Mouse (Mus musculus) stomach, postnatal 0 days (tissue): ENCODE results near the gene Rnf167. TPM values are rescaled to one million over a fixed set of nuclear protein-coding genes. Genes with fewer than 3 reads are reported as not detected.
A peak's percentile ranks its signal among the peaks of the same experiment; 100 is the strongest.

Experiments used
- ATAC-seq: fragments of 200-750 bp; cut with Nextera tagmentation; 2 replicates; pipeline ENCODE4 v1.8.0; 2017; ENCODE audit not compliant: low FRiP score, low TSS enrichment
- DNase-seq: peaks from one replicate; pipeline ENCODE4 v3.0.0-alpha.2; 2016; ENCODE audit warnings: low spot score
- H3K27ac ChIP-seq: fragments of 300-500 bp; sonication (generic); replicated peaks from 2 replicates; pipeline ENCODE4 v1.5.1; 2014; ENCODE audit warnings: mild to moderate bottlenecking, control low read depth
- H3K27me3 ChIP-seq: fragments of 300-500 bp; sonication (generic); 2 replicates; pipeline ENCODE4 v1.6.1; 2014; ENCODE audit warnings: low read length; ENCODE audit not compliant: control insufficient read depth, insufficient read depth
- H3K36me3 ChIP-seq: fragments of 300-500 bp; sonication (generic); 2 replicates; pipeline ENCODE4 v1.6.1; 2014; ENCODE audit warnings: low read length, mixed read lengths; ENCODE audit not compliant: control insufficient read depth, insufficient read depth
- H3K4me1 ChIP-seq: fragments of 300-500 bp; sonication (generic); replicated peaks from 2 replicates; pipeline ENCODE4 v1.6.1; 2014; ENCODE audit warnings: antibody characterized with exemption; ENCODE audit not compliant: control insufficient read depth, insufficient read depth
- H3K4me2 ChIP-seq: fragments of 300-500 bp; sonication (generic); replicated peaks from 2 replicates; pipeline ENCODE4 v1.6.1; 2014; ENCODE audit warnings: low read depth, mild to moderate bottlenecking, control low read depth, moderate library complexity
- H3K4me3 ChIP-seq: fragments of 300-500 bp; sonication (generic); 2 replicates; pipeline ENCODE4 v1.5.1; 2014; ENCODE audit warnings: low read depth, low read length, control low read depth
- H3K9ac ChIP-seq: fragments of 300-500 bp; sonication (generic); 2 replicates; pipeline ENCODE4 v1.6.1; 2014; ENCODE audit warnings: mild to moderate bottlenecking, low read length, control low read depth, mixed read lengths
- H3K9me3 ChIP-seq: fragments of 300-500 bp; sonication (generic); 2 replicates; pipeline ENCODE4 v1.6.1; 2016; ENCODE audit warnings: low read length; ENCODE audit not compliant: control insufficient read depth
- CTCF ChIP-seq: IDR thresholded peaks from 2 replicates; pipeline ENCODE4 v1.5.1; 2016; ENCODE audit warnings: antibody characterized with exemption, low read depth, mild to moderate bottlenecking, moderate library complexity
- EP300 ChIP-seq: optimal IDR thresholded peaks from 2 replicates; pipeline ENCODE3; 2016; ENCODE audit warnings: antibody characterized with exemption
- WGBS: fragments of 180-500 bp; shearing (Covaris S2); extraction: QIAGEN DNeasy Blood & Tissue Kit; methylation state at CpG from one replicate; pipeline ENCODE4 v1.1.7; 2014; 5-methylcytosine and 5-hydroxymethylcytosine counted together
- polyA plus RNA-seq: library from polyadenylated mRNA; unstranded; fragments of >200 nt; fragmentation: Nextera tagmentation; extraction: Ambion mirVana; gene quantifications from 2 replicates; pipeline ENCODE4 v1.2.1, GENCODE M21; 2015

Gene Rnf167
- polyA plus RNA-seq, 1 experiment from 2014 or later = 62.8 TPM

DNA sequence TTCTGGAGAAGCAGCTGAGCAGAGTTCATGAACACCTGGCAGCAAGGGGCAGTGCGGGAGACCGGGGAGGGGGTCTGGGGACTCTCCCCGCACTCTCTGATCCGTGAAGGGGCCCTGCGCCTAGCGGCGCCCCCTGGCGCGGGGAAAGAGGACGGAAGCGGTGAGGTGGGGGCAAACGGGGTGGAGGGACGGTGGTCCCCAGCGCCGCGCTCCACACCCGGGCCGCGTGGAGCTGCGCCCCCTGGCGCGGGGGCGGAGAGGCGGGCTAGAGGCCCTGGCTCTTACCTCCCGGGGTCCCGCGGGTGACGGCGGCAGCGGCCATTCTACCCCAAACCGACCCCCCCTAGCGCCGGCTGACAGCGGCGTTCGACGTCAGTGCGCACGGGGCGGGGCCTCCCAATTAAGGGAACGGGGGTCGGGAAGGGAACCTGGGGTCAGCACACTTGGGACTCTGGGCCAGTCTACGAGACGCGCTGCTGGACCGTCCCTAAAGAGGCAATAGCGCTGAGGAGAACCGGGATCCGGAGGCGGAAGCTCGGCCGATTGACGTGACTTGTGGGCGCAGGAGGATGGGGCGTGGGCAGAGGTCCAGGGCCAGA lies 40.7 kb downstream of the Rnf167 start, which contains the start of gene Camta2:
Gene Camta2, minus strand, starts transcription at position 505 of the 599 bp plus-strand sequence.
- peaks cover 8% of the 10 kb centered on the region; the same call in 1 of the 2 replicates for H3K36me3 ChIP-seq
- H3K27me3 ChIP-seq = no peaks in the 10 kb centered on the region
- under 1% methylated on average over 48 of the region's 55 CpGs for WGBS
- H3K9me3 ChIP-seq = no peaks in the 10 kb centered on the region
- ATAC-seq = peak; percentile 83
- peak within 1 kb of the TSS; percentile 95 for H3K27ac ChIP-seq
- H3K4me1 ChIP-seq = 0 out of 2 replicates have a peak, but pooled peaks cover 4% of the 10 kb centered on the region
- H3K9ac ChIP-seq = peak within 1 kb of the TSS; percentile 87
- peak within 1 kb of the TSS; percentile 85 for H3K4me3 ChIP-seq
- H3K4me2 ChIP-seq = peak within 1 kb of the TSS; percentile 94
- peak; percentile 80 for DNase-seq
- TF ChIP-seq EP300 (no peak), CTCF (peak; percentile 65)

DNA sequence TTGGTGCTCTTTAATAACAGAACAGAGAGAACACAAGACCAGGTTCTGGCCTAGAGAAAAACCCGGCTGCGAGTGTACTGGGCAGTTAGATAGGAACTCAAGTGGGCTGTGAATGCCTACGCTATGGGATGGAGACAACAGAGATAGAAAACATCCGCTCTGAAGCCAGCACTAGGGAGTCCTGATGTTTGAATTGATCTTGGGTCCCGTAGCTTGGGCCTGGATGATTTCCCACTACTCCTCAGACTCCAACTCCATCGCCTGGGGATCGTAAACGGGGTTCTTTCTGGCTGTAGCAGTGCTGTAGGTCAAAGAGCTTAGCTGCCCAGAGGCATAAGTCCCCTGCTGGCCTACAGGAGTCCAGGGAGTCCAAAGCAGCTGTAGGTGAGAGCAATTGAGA lies 41.3 kb downstream of the Rnf167 start:
- H3K4me1 ChIP-seq = 0 out of 2 replicates have a peak, but pooled peaks cover 4% of the 10 kb centered on the region
- peak overlapping the region; percentile 95 for H3K27ac ChIP-seq
- H3K4me3 ChIP-seq = peak overlapping the region; percentile 85
- TF ChIP-seq CTCF = no peak
- no peak for TF ChIP-seq EP300
- H3K36me3 ChIP-seq = 0 out of 2 replicates have a peak, but pooled peaks cover 6% of the 10 kb centered on the region
- peak overlapping the region; percentile 94 for H3K4me2 ChIP-seq
- peak overlapping the region; percentile 87 for H3K9ac ChIP-seq
- ATAC-seq (no peak), DNase-seq (no peak)
- H3K9me3 ChIP-seq = no peaks in the 10 kb centered on the region
- WGBS = 12% methylated on average over 8 of the region's 8 CpGs
- no peaks in the 10 kb centered on the region for H3K27me3 ChIP-seq

DNA sequence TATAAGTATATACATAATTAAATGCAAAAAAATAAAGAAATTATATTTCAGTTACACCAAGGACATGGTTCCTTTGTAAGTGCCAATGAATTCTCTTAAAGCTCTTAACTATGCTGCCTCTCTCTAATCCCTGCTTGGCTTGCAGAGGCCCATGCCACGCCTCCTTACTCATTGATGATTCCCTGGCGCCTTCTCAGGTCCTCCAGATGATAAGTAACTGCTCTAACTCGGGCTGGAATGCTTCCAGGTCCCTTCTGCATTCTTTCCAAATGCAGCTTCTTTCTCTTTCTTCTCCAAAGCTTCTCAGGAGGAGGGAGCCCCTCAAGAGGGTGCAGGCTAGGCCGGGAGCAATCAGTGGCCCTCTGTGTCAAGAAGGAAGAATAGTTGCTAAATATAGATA lies 42.5 kb downstream of the Rnf167 start:
- H3K27me3 ChIP-seq = no peaks in the 10 kb centered on the region
- no peak overlapping the region for H3K9ac ChIP-seq
- no peak for TF ChIP-seq EP300
- TF ChIP-seq CTCF = no peak
- ATAC-seq (no peak), DNase-seq (no peak)
- no peak overlapping the region for H3K27ac ChIP-seq
- H3K4me3 ChIP-seq = no peak overlapping the region
- 0 out of 2 replicates have a peak, but pooled peaks cover 2% of the 10 kb centered on the region for H3K36me3 ChIP-seq
- H3K4me2 ChIP-seq = no peak overlapping the region
- H3K9me3 ChIP-seq = no peaks in the 10 kb centered on the region
- WGBS = 29% methylated on average over 4 of the region's 4 CpGs
- H3K4me1 ChIP-seq = 0 out of 2 replicates have a peak, but pooled peaks cover 4% of the 10 kb centered on the region

DNA sequence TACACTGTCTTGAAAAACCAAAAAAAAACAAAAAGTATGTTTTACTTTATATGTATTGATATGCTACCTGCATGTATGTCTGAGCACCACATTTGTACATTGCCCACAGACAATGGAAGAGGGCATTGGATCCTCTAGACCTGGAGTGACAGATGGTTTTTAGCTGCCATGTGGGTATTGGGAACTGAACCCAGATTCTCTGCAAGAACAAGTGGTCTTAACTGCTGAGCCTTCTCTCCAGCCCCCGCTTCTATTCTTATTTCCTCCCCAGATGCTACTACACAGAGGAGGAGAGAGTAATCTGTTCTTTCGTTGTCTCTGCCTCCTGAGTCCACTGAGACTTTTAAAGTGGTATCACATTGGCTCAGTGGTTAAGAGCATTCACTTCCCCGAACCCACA lies 46.5 kb downstream of the Rnf167 start:
- DNase-seq = no peak
- H3K9ac ChIP-seq = no peak overlapping the region
- H3K27ac ChIP-seq = no peak overlapping the region
- H3K9me3 ChIP-seq = no peaks in the 10 kb centered on the region
- H3K27me3 ChIP-seq = no peaks in the 10 kb centered on the region
- 0 out of 2 replicates have a peak, but pooled peaks cover under 1% of the 10 kb centered on the region for H3K4me1 ChIP-seq
- no peak overlapping the region for H3K4me3 ChIP-seq
- WGBS = 74% methylated on average over 3 of the region's 3 CpGs
- ATAC-seq = no peak
- no peaks in the 10 kb centered on the region for H3K36me3 ChIP-seq
- H3K4me2 ChIP-seq = no peak overlapping the region
- no peak for TF ChIP-seq CTCF
- TF ChIP-seq EP300 = no peak

DNA sequence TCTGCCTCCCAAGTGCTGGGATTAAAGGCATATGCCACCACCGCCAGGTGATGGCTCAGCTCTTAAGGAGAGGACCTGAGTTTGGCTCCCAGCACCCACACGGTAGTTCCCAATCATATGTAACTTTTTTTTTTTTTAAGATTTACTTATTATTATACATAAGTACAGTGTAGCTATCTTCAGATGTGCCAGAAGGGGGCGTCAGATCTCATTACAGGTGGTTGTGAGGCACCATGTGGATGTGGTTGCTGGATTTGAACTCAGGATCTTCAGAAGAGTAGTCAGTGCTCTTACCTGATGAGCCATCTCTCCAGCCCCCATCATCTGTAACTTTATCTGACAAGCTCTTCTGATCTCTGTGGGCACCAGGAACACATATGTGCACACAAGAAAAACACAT lies 50.3 kb downstream of the Rnf167 start:
- Histone ChIP-seq H3K4me2 (no peak overlapping the region), H3K9me3 (no peaks in the 10 kb centered on the region), H3K4me3 (no peak overlapping the region), H3K27me3 (no peaks in the 10 kb centered on the region), H3K9ac (no peak overlapping the region), H3K36me3 (no peaks in the 10 kb centered on the region), H3K4me1 (peaks cover 8% of the 10 kb centered on the region), H3K27ac (no peak overlapping the region)
- ATAC-seq = no peak
- WGBS = 68% methylated on average over 3 of the region's 3 CpGs
- no peak for TF ChIP-seq EP300
- peak; percentile 33 for TF ChIP-seq CTCF
- DNase-seq = no peak

DNA sequence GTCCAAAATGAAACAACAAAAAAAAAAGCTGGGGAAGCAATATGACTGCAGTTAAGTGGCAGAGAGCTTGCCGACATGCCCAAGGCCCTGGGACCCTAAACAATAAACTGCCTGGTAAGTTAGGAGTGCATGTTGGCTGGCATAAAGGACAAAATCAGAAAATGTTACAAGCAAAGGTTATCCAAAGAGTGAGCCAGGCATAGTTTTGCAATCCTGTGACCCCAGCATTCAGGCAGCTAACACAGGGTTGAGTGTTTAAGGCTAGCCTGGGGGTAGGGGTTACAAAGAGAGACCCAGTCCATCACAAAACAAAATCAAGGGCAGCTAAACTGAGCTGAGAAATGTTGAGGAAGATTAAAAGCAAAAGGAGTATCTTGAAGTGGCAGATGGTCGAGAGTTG lies 52.0 kb downstream of the Rnf167 start:
- ATAC-seq (no peak), DNase-seq (no peak)
- no peak overlapping the region for H3K9ac ChIP-seq
- H3K9me3 ChIP-seq = no peaks in the 10 kb centered on the region
- H3K4me3 ChIP-seq = no peak overlapping the region
- H3K4me1 ChIP-seq = peaks cover 8% of the 10 kb centered on the region
- no peak overlapping the region for H3K27ac ChIP-seq
- no peaks in the 10 kb centered on the region for H3K27me3 ChIP-seq
- 85% methylated on average over 2 of the region's 2 CpGs for WGBS
- H3K4me2 ChIP-seq = no peak overlapping the region
- peaks cover 4% of the 10 kb centered on the region; the same call in 1 of the 2 replicates for H3K36me3 ChIP-seq
- no peak for TF ChIP-seq CTCF
- no peak for TF ChIP-seq EP300
